Mouse (Mus musculus): ENCODE results near the gene Pak2. TPM values are rescaled to one million over a fixed set of nuclear protein-coding genes. Genes with fewer than 3 reads are reported as not detected.

Gene Pak2
- total RNA-seq, 1 experiment from 2014 or later, result 58.2 TPM

DNA sequence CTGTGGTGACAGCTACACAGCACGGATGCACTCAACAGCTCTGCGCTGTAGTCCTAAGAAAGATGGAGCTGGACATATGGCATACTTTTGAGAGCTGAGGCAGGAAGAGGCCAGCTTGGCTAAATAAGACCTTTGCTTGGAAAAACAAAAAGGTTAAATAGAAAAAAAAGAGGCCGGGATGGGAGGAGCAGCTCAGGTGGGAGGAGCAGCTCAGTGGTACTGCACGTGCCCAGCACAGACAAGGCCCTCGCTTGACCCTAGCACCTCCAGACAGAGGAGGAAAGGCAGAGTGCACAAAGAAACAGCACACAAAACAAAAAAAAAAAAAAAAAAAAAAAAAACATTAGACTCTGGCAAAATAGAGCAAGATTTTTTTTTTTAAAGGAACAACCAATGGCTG lies 82.8 kb downstream of the Pak2 start:
- no peak for DNase-seq

DNA sequence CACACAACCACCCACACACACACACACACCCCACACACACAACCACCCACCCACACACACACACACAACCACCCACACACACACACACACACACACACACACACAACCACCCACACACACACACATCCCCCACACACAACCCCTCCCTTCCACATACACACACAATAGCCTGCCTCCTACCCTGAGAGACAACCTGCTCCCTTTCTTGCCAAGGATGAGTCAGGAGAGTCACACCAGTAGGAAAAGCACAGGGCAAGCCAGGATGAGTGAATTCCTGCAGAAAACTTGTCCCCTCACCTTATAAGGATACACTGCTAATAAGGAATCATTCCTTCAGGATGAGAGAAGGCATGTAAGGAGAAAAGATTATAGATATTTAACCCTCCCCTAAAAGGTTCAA lies 85.2 kb downstream of the Pak2 start:
- DNase-seq, result no peak

DNA sequence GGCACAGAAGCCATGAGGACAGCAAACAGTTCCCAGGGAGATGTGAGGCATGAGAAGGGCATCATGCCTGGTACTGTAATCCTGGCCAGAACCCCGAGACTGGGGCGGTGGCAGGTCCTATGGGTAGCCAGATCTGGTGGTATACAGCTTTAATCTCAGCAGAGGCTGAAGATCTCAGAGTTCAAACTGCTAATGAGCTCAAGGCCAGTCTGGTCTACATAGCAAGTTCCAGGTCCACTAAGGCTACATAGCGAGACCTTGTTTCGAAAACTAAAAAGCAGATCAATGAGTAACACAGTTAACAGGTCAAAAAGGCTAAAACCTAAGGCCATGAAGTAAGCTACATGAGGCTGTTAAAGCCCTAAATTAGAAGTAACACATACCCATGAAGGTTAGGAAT lies 85.9 kb downstream of the Pak2 start:
- peak; percentile 19 for DNase-seq

DNA sequence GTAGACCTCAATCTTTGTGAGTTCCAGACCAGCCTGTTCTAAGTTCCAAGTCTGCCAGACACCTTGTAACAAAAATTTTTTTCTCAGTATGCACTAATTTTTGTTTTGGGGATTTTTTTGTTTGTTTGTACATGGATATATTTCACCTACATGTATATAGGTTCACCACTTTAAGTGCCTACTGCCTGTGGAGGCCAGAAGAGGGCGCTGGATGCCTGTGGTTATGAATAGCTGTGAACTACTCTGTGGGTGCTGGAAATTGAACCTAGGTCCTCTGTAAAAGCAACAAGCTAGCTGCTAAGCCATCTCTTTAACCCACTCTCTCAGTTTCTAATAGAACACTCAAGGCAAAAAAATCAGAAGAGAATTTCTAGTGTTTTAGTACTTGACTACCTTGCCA lies 87.1 kb downstream of the Pak2 start:
- no peak for DNase-seq

DNA sequence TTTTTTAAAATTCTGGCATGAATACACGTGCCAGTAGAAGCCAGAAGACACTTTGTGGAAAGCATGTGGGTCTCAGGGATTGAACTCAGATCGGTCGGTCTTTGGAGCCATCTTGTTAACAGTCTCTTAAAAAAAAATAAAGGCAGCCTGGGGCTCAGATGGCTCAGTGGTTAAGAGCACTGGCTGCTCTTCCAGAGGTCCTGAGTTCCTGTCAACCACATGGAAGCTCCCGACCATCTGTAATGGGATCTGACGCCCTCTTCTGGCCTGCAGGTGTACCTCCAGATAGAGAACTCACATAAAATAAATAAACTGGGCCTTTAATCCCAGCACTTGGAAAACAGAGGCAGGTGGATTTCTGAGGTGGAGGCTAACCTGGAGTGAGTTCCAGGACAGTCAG lies 98.2 kb downstream of the Pak2 start:
- DNase-seq, result no peak

DNA sequence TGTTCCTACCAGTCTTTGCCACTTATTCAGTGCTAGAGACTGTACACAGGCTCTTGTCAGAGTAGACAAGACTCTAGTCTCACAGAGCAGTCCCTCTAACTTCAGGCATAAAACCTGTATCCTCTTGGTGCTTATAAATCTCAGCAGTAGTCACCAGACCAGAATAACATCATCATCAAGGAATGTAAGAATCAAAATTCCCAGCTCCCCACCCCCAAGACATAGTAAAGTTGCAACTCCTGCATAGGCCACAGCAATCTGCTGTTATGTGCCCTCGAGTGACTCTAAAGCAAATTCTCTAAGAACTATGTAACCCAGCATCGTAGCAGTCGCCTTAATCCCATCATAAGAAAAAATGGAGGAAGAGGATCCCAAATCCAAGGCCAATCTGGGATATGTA lies 99.6 kb downstream of the Pak2 start:
- no peak for DNase-seq

DNA sequence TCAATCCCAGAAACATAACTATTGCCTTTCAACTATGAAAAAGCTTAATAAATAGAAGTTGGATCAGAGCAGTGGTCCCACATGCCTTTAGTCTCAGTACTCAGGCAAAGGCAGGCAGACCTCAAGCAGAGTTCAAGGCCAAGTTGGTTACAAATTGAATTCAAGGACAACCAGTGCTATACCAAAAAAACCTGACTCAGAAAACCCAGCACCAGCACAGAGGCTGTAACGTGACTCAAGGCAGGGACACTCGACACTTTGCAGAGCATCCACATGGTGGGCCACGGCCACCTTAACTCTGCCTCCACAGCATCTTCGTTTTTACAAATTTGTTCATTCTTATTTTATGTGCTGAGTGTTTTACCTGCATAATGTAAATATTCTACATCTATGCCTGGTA lies 103.9 kb downstream of the Pak2 start:
- DNase-seq, result no peak

Small RNA genes within 50 kb of the gene (microRNA-seq; reads per million reads assigned to microRNA genes)
- gene Gm26269, result 0 reads per million in 2 experiments

Other genes starting within 250 kb of the Pak2 start
- gene Meltf, start 200.5 kb downstream of the Pak2 start, total RNA-seq (2021), result 0.08 TPM in 1 of 2 replicates, not detected in the other
- 1.1 and 1.3 TPM in 2 replicates for gene Pigz, start 145.5 kb downstream of the Pak2 start, total RNA-seq (2021)
- 54.2 and 55.0 TPM in 2 replicates for gene 0610012G03Rik, start 130.8 kb downstream of the Pak2 start, total RNA-seq (2021)
- gene Ncbp2, start 130.8 kb downstream of the Pak2 start, total RNA-seq (2021), result 48.6 and 51.0 TPM in 2 replicates
- gene Senp5, start 76.1 kb downstream of the Pak2 start, total RNA-seq (2021), result 20.8 and 22.1 TPM in 2 replicates
- 36.8 and 37.7 TPM in 2 replicates for gene Pigx, start 20.4 kb upstream of the Pak2 start, total RNA-seq (2021)
- gene Cep19, start 20.5 kb upstream of the Pak2 start, total RNA-seq (2021), result 9.9 and 11.3 TPM in 2 replicates
- 8.0 and 17.4 TPM in 2 replicates for gene Nrros, start 86.3 kb upstream of the Pak2 start, total RNA-seq (2021)
- gene Bex6, start 100.5 kb upstream of the Pak2 start, total RNA-seq (2021), result not detected in 2 replicates
- 17.6 and 18.4 TPM in 2 replicates for gene Fbxo45, start 167.8 kb upstream of the Pak2 start, total RNA-seq (2021)
- gene Wdr53, start 167.9 kb upstream of the Pak2 start, total RNA-seq (2021), result 13.9 and 16.7 TPM in 2 replicates
- not detected in 2 replicates for gene Smco1, start 192.1 kb upstream of the Pak2 start, total RNA-seq (2021)
- gene Rnf168, start 198.1 kb upstream of the Pak2 start, total RNA-seq (2021), result 22.2 and 22.8 TPM in 2 replicates